Mouse (Mus musculus) intestine, embryonic 14.5 days (tissue): ENCODE measurements around the gene Ddi2. TPM values are rescaled to one million over a fixed set of nuclear protein-coding genes. Genes with fewer than 3 reads are reported as not detected.

Source experiments
- ATAC-seq: fragments of 200-750 bp; cut with Nextera tagmentation; replicated peaks from 2 replicates; pipeline ENCODE4 v1.8.0; 2017; ENCODE audit warnings: low read depth, moderate number of reproducible peaks, moderate TSS enrichment, moderate library complexity; ENCODE audit not compliant: low FRiP score, low TSS enrichment
- DNase-seq: peaks from one replicate; pipeline ENCODE4 v3.0.0-alpha.2; 2018; ENCODE audit warnings: low spot score
- H3K27ac ChIP-seq: fragments of 300-500 bp; sonication (generic); 2 replicates; pipeline ENCODE4 v1.5.1; 2014; ENCODE audit warnings: low read depth, mild to moderate bottlenecking, control low read depth
- H3K27me3 ChIP-seq: fragments of 300-500 bp; sonication (generic); replicated peaks from 2 replicates; pipeline ENCODE4 v1.6.1; 2014; ENCODE audit warnings: low read length, control low read depth; ENCODE audit not compliant: control insufficient read depth, insufficient read depth
- H3K36me3 ChIP-seq: fragments of 300-500 bp; sonication (generic); 2 replicates; pipeline ENCODE4 v1.6.1; 2014; ENCODE audit warnings: low read length, control low read depth; ENCODE audit not compliant: control insufficient read depth, insufficient read depth
- H3K4me1 ChIP-seq: fragments of 300-500 bp; sonication (generic); replicated peaks from 2 replicates; pipeline ENCODE4 v1.6.1; 2014; ENCODE audit warnings: low read length, control low read depth, mixed read lengths; ENCODE audit not compliant: control insufficient read depth, insufficient read depth
- H3K4me2 ChIP-seq: fragments of 300-500 bp; sonication (generic); 2 replicates; pipeline ENCODE4 v1.6.1; 2014; ENCODE audit warnings: low read length
- H3K4me3 ChIP-seq: fragments of 300-500 bp; sonication (generic); 2 replicates; pipeline ENCODE4 v1.5.1; 2014; ENCODE audit warnings: low read depth, low read length, control low read depth, mixed read lengths
- H3K9ac ChIP-seq: fragments of 300-500 bp; sonication (generic); 2 replicates; pipeline ENCODE4 v1.6.1; 2014; ENCODE audit warnings: mild to moderate bottlenecking, low read length
- H3K9me3 ChIP-seq: fragments of 300-500 bp; sonication (generic); 2 replicates; pipeline ENCODE4 v1.6.1; 2016; ENCODE audit warnings: low read length, control low read depth; ENCODE audit not compliant: control insufficient read depth
- WGBS: fragments of 180-500 bp; shearing (Covaris S2); extraction: QIAGEN DNeasy Blood & Tissue Kit; methylation state at CpG from one replicate; pipeline ENCODE4 v1.1.7; 2014; 5-methylcytosine and 5-hydroxymethylcytosine counted together
- polyA plus RNA-seq: library from polyadenylated mRNA; unstranded; fragments of >200 nt; fragmentation: Nextera tagmentation; extraction: Ambion mirVana; gene quantifications from 2 replicates; pipeline ENCODE4 v1.2.1, GENCODE M21; 2014

The Ddi2 gene
- polyA plus RNA-seq, 1 experiment from 2014 or later: 19.5 TPM

GRCm38 (mm10) chr4:141734446-141735205 is 11.4 kb upstream of the Ddi2 start:
- ATAC-seq (peak; percentile 92), DNase-seq (peak; percentile 86)
- WGBS: 5% methylated on average over 24 of the region's 24 CpGs
- Histone ChIP-seq H3K9me3 (no peaks in the 10 kb centered on the region), H3K9ac (peak overlapping the region; percentile 35), H3K27me3 (no peaks in the 10 kb centered on the region), H3K4me1 (peaks cover 4% of the 10 kb centered on the region; the same call in 1 of the 2 replicates), H3K4me2 (peak overlapping the region; percentile 77), H3K27ac (peak overlapping the region; percentile 88), H3K36me3 (no peaks in the 10 kb centered on the region), H3K4me3 (peak overlapping the region; percentile 38)

- ATAC-seq (no peak; the same call in 1 of the 2 replicates), DNase-seq (no peak)
- H3K36me3 ChIP-seq: no peaks in the 10 kb centered on the region
Measured at GRCm38 (mm10) chr4:141731766-141732165, 8.5 kb upstream of the Ddi2 start.

GRCm38 (mm10) chr4:141730401-141730800 is 7.2 kb upstream of the Ddi2 start:
- no peak overlapping the region for H3K27ac ChIP-seq
- no peak overlapping the region for H3K4me2 ChIP-seq
- H3K36me3 ChIP-seq: no peaks in the 10 kb centered on the region
- ATAC-seq (no peak), DNase-seq (no peak)
- peaks cover 4% of the 10 kb centered on the region; the same call in 1 of the 2 replicates for H3K4me1 ChIP-seq
- H3K9ac ChIP-seq: no peak overlapping the region
- 81% methylated on average over 13 of the region's 13 CpGs for WGBS
- no peaks in the 10 kb centered on the region for H3K9me3 ChIP-seq
- no peak overlapping the region for H3K4me3 ChIP-seq
- no peaks in the 10 kb centered on the region for H3K27me3 ChIP-seq

More at GRCm38 (mm10) chr4:141731766-141732165, 8.5 kb upstream of the Ddi2 start:
- WGBS: 56% methylated on average over 5 of the region's 5 CpGs
- no peak overlapping the region for H3K9ac ChIP-seq
- H3K4me1 ChIP-seq: peaks cover 4% of the 10 kb centered on the region; the same call in 1 of the 2 replicates
- no peak overlapping the region for H3K4me2 ChIP-seq
- no peak overlapping the region for H3K27ac ChIP-seq
- no peak overlapping the region for H3K4me3 ChIP-seq
- no peaks in the 10 kb centered on the region for H3K9me3 ChIP-seq
- H3K27me3 ChIP-seq: no peaks in the 10 kb centered on the region

- DNase-seq (peak; percentile 66), ATAC-seq (peak; percentile 71; the same call in 1 of the 2 replicates)
- Histone ChIP-seq H3K4me1 (no peaks in the 10 kb centered on the region), H3K9me3 (no peaks in the 10 kb centered on the region), H3K27me3 (no peaks in the 10 kb centered on the region), H3K9ac (no peak overlapping the region), H3K4me3 (no peak overlapping the region), H3K36me3 (no peaks in the 10 kb centered on the region), H3K27ac (peak overlapping the region; percentile 14; the same call in 1 of the 2 replicates), H3K4me2 (no peak overlapping the region)
- 65% methylated on average over 3 of the region's 3 CpGs for WGBS
Measured at GRCm38 (mm10) chr4:141729266-141729665, 6.0 kb upstream of the Ddi2 start.

- no peak for ATAC-seq
- Histone ChIP-seq H3K4me1 (peaks cover 24% of the 10 kb centered on the region), H3K4me3 (no peak overlapping the region), H3K9ac (no peak overlapping the region), H3K36me3 (no peaks in the 10 kb centered on the region; the same call in 1 of the 2 replicates), H3K4me2 (no peak overlapping the region), H3K9me3 (no peaks in the 10 kb centered on the region), H3K27me3 (no peaks in the 10 kb centered on the region), H3K27ac (no peak overlapping the region)
- WGBS: 45% methylated on average over 3 of the region's 3 CpGs
- no peak for DNase-seq
Measured at GRCm38 (mm10) chr4:141725738-141726137, 2.5 kb upstream of the Ddi2 start.

GRCm38 (mm10) chr4:141725277-141725676 is 2.1 kb upstream of the Ddi2 start:
- no peak overlapping the region for H3K4me2 ChIP-seq
- H3K4me1 ChIP-seq: peaks cover 25% of the 10 kb centered on the region
- no peak for DNase-seq
- H3K36me3 ChIP-seq: peaks cover 4% of the 10 kb centered on the region
- ATAC-seq: no peak
- H3K4me3 ChIP-seq: no peak overlapping the region
- WGBS: 76% methylated on average over 5 of the region's 5 CpGs
- H3K9ac ChIP-seq: no peak overlapping the region
- H3K27me3 ChIP-seq: no peaks in the 10 kb centered on the region
- no peaks in the 10 kb centered on the region for H3K9me3 ChIP-seq
- no peak overlapping the region for H3K27ac ChIP-seq

- no peak for ATAC-seq
- no peak for DNase-seq
- no peaks in the 10 kb centered on the region for H3K27me3 ChIP-seq
- no peak overlapping the region for H3K4me3 ChIP-seq
- H3K9ac ChIP-seq: no peak overlapping the region
- H3K4me1 ChIP-seq: peaks cover 25% of the 10 kb centered on the region
- WGBS: 64% methylated on average over 11 of the region's 11 CpGs
- no peak overlapping the region for H3K27ac ChIP-seq
- no peaks in the 10 kb centered on the region for H3K9me3 ChIP-seq
- peaks cover 11% of the 10 kb centered on the region for H3K36me3 ChIP-seq
- no peak overlapping the region for H3K4me2 ChIP-seq
Measured at GRCm38 (mm10) chr4:141724594-141724993, 1.4 kb upstream of the Ddi2 start.

- Histone ChIP-seq H3K36me3 (peaks cover 12% of the 10 kb centered on the region), H3K27me3 (no peaks in the 10 kb centered on the region), H3K9ac (peak overlapping the region; percentile 95), H3K27ac (peak overlapping the region; percentile 93; the same call in 1 of the 2 replicates), H3K9me3 (no peaks in the 10 kb centered on the region), H3K4me1 (peaks cover 25% of the 10 kb centered on the region), H3K4me2 (peak overlapping the region; percentile 83), H3K4me3 (peak overlapping the region; percentile 74)
- ATAC-seq (peak; percentile 26; the same call in 1 of the 2 replicates), DNase-seq (no peak)
- 10% methylated on average over 13 of the region's 13 CpGs for WGBS
Measured at GRCm38 (mm10) chr4:141723673-141724068, 452 bp upstream of the Ddi2 start.
